Mouse (Mus musculus) layer of hippocampus, postnatal 14 days (tissue): ENCODE results near the gene Jmjd1c. TPM values are rescaled to one million over a fixed set of nuclear protein-coding genes. Genes with fewer than 3 reads are reported as not detected.
A peak's percentile ranks its signal among the peaks of the same experiment; 100 is the strongest.

Experiments
- DNase-seq, 2 experiments: peaks; one replicate each; pipeline ENCODE4 v3.0.0; 2021 to 2022; ENCODE audit warnings: low spot score in 2 of 2, mixed read lengths in 1 of 2
- long read RNA-seq, 2 experiments: library from polyadenylated mRNA; stranded (forward); transcript quantifications; one replicate each; pipeline ENCODE4 v2.0.0; 2021
- total RNA-seq, 2 experiments: library from RNA; stranded (reverse); gene quantifications; 2 replicates each; pipeline ENCODE4 v1.2.3; 2021

Jmjd1c gene
- 100 to 1,000 TPM in 1 of 2 experiments, 10 to 100 TPM in 1; 96.9 to 104 TPM for total RNA-seq
- long read RNA-seq, experiment 1, full-length matches to known transcripts, result 1 of 13 reads
- long read RNA-seq, experiment 1, partial matches to known transcripts, result 8 of 13 reads
- long read RNA-seq, experiment 1, other reads (novel, unspliced or antisense), result 4 of 13 reads
- long read RNA-seq, experiment 2, partial matches to known transcripts, result 6 of 9 reads
- long read RNA-seq, experiment 2, other reads (novel, unspliced or antisense), result 3 of 9 reads

- DNase-seq, result peak; percentile 81 to 83
Observed at GRCm38 (mm10) chr10:67095798-67096620, at the start of gene Jmjd1c. Gene Jmjd1c, plus strand, starts transcription at chr10:67096125.

- peak in 1 of 2 experiments; percentile 62 for DNase-seq
Observed at GRCm38 (mm10) chr10:67047712-67048645, 47.9 kb upstream of the Jmjd1c start.

- DNase-seq, result no peak
Observed at GRCm38 (mm10) chr10:67048871-67049615, 46.9 kb upstream of the Jmjd1c start.

GRCm38 (mm10) chr10:67049621-67050020, 46.3 kb upstream of the Jmjd1c start:
- DNase-seq, result no peak

- no peak for DNase-seq
Observed at GRCm38 (mm10) chr10:67050766-67051165, 45.2 kb upstream of the Jmjd1c start.

DNA sequence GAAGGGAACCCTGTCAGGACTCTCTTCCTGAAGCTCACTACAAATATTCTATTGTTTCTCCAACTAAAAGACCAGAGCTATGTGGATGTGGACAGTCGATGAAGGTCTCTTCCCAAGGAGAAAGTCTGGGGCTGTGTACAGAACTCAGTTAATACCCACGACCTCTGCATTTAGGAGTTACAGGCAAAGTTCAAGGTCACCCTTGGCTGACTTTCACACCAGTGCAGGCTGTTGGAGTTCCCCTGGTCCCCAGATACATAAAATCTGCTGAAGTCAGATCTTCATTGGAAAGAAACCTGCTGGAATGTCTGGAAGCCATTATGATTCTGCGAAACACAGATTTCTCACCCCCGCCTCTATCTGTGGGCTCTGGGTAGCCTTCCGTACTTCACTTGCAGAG, 44.5 kb upstream of the Jmjd1c start:
- no peak for DNase-seq

DNA sequence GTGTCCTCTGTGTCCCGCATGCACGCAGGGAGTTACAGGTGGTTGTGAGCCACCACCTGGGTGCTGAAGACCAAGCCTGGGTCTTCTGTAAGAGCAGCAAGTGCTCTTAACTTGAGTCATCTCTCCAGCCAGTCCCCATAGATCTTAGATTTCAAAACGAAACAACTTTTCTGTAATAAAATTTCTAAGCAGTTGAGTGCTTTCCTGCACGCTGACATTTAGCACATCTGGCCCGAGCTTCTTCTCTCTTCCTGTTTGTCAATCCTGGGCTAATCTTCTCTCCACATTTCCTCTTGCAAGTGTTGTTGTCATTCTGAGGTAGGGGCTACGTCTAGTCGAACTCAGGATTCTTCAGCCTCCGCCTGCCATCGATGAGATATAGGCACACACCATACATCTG, 43.5 kb upstream of the Jmjd1c start:
- no peak for DNase-seq

- no peak for DNase-seq
Observed at GRCm38 (mm10) chr10:67053475-67053874, 42.5 kb upstream of the Jmjd1c start.

- peak in 1 of 2 experiments; percentile 49 for DNase-seq
Observed at GRCm38 (mm10) chr10:67055867-67056856, 39.8 kb upstream of the Jmjd1c start.

- DNase-seq, result no peak
Observed at GRCm38 (mm10) chr10:67057208-67057607, 38.7 kb upstream of the Jmjd1c start.

- no peak for DNase-seq
Observed at GRCm38 (mm10) chr10:67057696-67058095, 38.2 kb upstream of the Jmjd1c start.

DNA sequence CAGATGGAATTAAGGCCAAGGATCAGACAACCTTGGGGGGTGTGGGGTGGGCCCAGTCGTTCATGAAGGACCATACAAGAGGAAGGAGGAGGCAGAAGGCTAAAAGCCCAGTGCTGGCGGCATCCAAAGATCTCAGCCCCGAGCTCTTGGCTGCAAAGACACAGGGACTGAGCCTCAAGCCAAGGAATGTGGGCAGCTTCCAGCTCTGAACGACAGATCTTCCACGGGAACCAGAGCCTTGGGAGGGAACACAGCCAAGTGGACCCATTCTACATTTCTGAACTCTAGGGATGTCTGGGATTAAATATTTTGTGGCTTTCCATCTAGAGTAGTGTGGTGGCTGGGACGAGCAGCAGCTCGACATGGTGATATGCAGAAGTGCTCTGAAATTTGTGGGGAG, 37.6 kb upstream of the Jmjd1c start:
- DNase-seq, result peak in 1 of 2 experiments; percentile 69

DNA sequence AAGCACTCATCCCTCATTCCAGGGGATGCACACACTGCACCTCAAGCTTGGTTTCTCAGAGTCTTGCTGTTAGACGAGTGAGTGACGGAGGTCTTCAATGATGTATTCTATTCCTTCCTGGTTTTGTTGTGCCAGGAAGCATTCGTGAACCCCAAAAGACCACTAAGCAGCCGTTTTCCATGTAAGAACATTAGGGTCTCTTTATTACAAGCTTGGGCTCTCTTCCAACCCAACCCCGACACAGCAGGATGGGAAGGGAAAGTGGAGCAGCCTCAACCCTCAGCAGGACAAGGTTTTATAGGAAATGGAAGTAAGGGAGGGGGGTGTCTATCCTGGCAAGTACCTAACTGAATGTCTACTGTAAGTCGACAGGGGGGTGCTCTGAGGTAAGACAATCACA, 37.2 kb upstream of the Jmjd1c start:
- no peak for DNase-seq

- DNase-seq, result peak in 1 of 2 experiments; percentile 60
Observed at GRCm38 (mm10) chr10:67061367-67061801, 34.5 kb upstream of the Jmjd1c start.

DNA sequence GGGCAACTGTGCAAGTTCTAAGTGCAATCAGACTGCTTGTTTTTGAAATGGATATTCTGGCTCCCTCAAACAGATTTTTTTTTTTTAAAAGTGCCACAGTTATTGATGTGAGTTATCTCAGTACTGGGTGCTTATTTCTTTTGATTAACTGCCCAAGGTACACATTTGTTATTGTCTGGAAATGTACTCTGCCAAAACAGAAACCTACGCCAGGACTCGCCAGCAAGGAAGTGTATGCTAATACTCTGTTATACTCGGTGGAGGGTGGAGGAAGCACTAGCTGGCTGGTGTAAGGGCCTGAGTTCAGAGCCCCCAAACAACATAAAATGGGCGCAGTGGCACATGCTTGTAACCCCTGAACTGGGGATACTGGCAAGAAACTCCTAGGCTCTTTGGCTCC, 34.1 kb upstream of the Jmjd1c start:
- no peak for DNase-seq

GRCm38 (mm10) chr10:67065277-67065887, 30.5 kb upstream of the Jmjd1c start:
- no peak for DNase-seq

- no peak for DNase-seq
Observed at GRCm38 (mm10) chr10:67065927-67066326, 30.0 kb upstream of the Jmjd1c start.

GRCm38 (mm10) chr10:67066421-67066820, 29.5 kb upstream of the Jmjd1c start:
- DNase-seq, result no peak

DNA sequence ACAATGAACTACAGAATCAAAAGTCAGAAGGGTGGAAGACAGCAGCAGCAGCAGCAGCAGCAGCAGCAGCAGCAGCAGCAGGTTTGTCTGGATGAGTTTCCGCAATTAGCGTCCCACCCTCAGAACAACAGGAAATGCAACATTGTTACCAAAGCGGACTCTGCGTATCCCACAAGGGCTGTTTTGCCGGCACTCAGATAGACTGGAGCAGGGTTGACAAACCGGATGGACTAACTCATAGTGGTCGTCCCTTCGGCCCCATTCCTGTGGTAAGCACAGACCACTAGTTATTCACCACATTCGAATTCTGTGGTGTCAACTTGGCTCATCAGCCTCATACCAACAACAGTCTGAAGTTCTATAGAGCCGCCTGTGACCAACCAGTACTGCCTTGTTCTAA, 26.9 kb upstream of the Jmjd1c start:
- no peak for DNase-seq
